Mouse (Mus musculus): ENCODE measurements around the gene Gtf2ird2.

Gene Gtf2ird2

GRCm38 (mm10) chr5:134265890-134266289 lies 82.1 kb downstream of the Gtf2ird2 start:
- in situ Hi-C loops (cut with MboI, MseI): no loop called here

- in situ Hi-C loops (cut with MboI, MseI): no loop called here
These were observed 82.6 kb downstream of the Gtf2ird2 start for GRCm38 (mm10) chr5:134266404-134266803.

- in situ Hi-C loops (cut with MboI, MseI): no loop called here
These were observed 84.9 kb downstream of the Gtf2ird2 start for GRCm38 (mm10) chr5:134268751-134269150.

- in situ Hi-C loops (cut with MboI, MseI): no loop called here
These were observed 85.9 kb downstream of the Gtf2ird2 start for GRCm38 (mm10) chr5:134269751-134270150.

- in situ Hi-C loops (cut with MboI, MseI): no loop called here
These were observed 86.7 kb downstream of the Gtf2ird2 start for GRCm38 (mm10) chr5:134270566-134270965.

- in situ Hi-C loops (cut with MboI, MseI): no loop called here
These were observed 87.6 kb downstream of the Gtf2ird2 start for GRCm38 (mm10) chr5:134271421-134271820.

GRCm38 (mm10) chr5:134272761-134273160 lies 88.9 kb downstream of the Gtf2ird2 start:
- in situ Hi-C loops (cut with MboI, MseI): no loop called here

- in situ Hi-C loops (cut with MboI, MseI): no loop called here
These were observed 89.9 kb downstream of the Gtf2ird2 start for GRCm38 (mm10) chr5:134273761-134274160.
